Mouse (Mus musculus) adrenal gland, adult 2 months (tissue): Measurements from ENCODE around the gene Bmp3. TPM values are rescaled to one million over a fixed set of nuclear protein-coding genes. Genes with fewer than 3 reads are reported as not detected.

ENCODE experiments used
- DNase-seq: peaks from one replicate; pipeline ENCODE4 v3.0.0; 2021
- polyA plus RNA-seq: library from polyadenylated mRNA; depleted of rRNA; stranded (reverse); fragments of >200 nt; gene quantifications from 2 replicates; pipeline ENCODE4 v1.2.3, GENCODE M21; 2012; rRNA removed
- total RNA-seq, 2 experiments: library from RNA; stranded (reverse); gene quantifications; 2 replicates each; pipeline ENCODE4 v1.2.3; 2021

Gene Bmp3
- total and polyA plus RNA-seq, 3 experiments: 0.86 to 1.4 (median 1.2) TPM

DNA sequence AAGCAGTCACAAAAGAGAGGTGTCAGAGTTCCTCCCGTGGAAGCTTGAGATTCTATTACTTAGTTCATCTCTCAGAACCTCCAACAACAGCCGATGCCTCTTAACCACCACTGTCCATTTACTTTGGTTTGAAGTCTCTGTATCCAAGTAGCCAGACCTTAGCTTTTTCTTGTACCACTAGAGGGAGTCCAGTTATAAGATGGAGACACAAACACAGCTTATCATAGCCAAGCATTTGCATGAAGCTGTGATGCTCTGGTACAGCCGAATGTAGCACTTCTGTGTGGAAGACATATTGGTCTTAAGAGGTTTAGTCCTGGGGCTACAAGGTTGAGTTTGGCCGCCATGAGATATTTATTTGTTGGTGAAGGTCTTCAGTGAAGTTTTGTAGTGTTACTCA lies 48.1 kb downstream of the Bmp3 start:
- no peak for DNase-seq

DNA sequence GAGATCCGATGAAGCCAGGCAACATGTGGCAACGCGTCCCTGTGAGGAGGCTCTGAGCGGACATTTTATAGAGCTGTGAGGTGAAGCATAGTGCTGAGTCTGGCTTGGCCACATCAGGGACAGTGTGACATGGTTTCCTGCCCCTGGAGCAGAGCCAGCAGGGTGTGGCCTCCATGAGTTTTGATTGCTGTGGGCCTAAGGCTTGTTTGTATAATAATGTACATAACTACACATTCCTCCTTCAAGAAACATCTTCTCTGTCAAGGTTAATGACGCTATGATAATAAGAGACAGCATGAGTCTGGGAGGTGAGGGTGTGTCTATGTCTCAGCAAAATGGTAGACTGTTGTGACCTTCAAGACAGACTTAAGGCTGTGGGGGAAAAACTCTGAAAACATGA lies 64.5 kb downstream of the Bmp3 start:
- no peak for DNase-seq

DNA sequence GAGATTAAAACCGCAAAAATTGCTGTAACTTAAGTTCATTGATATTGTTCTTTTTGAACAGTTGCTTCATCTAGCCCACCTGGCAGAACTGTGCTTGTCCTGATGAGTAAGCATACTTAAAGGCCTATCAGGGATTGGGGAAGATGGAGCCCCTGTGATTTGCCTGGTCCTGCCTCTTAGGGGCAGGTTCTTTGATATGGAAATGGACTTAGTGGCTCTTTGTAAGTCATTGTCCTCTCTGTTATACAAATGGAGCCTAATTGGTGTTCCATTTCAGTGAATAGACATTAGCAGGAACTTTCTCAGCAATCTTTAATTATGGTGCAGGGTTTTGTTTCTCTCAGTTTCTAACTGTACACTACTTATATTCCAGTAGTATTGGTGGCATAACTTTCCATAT lies 67.4 kb downstream of the Bmp3 start:
- no peak for DNase-seq

DNA sequence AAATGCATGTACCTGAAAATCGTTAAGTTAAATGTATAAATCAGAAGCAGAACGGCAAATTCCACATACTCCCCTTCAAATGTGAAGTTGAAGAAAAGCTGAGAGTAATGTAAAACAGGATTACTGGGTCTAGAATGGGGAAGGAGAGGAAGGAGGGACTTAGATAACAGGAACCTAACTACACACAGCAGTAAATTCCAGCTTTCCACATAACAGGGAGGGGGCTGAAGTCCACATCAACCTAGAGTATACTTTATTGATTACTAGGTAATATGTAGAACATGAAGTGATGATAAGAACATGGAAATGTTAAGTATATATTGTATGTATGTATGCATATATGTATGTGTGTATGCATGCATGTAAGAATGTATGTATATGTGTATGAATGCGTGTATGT lies 68.7 kb downstream of the Bmp3 start:
- DNase-seq: no peak

Other genes starting within 250 kb of the Bmp3 start
- 1 to 10 TPM; 2.9 to 4.3 TPM for gene Prkg2, start 182.9 kb downstream of the Bmp3 start, total RNA-seq
- gene Prkg2, start 182.9 kb downstream of the Bmp3 start, polyA plus RNA-seq: 0.33 and 0.54 TPM in 2 replicates